Mouse (Mus musculus): ENCODE measurements around the gene Ypel4. TPM values are rescaled to one million over a fixed set of nuclear protein-coding genes. Genes with fewer than 3 reads are reported as not detected.

Gene Ypel4
- 20.5 and 21.4 TPM in 2 replicates for polyA plus RNA-seq (2016; fragmentation: Nextera tagmentation; extraction: Ambion mirVana)

- Histone ChIP-seq H3K4me1 (peaks cover 40% of the 10 kb centered on the region), H3K27ac (peak within 1 kb of the TSS; percentile 28), H3K9ac (peak within 1 kb of the TSS; percentile 70), H3K4me2 (replicated peaks) (peak within 1 kb of the TSS; percentile 58), H3K36me3 (no peaks in the 10 kb centered on the region), H3K9me3 (no peaks in the 10 kb centered on the region), H3K27me3 (replicated peaks) (no peaks in the 10 kb centered on the region), H3K4me3 (peak within 1 kb of the TSS; percentile 43)
- 3% methylated on average over 8 of the region's 8 CpGs for WGBS
- peak; percentile 66 for ATAC-seq (ENCODE audit: low FRiP score, low read depth)
Measured at GRCm38 (mm10) chr2:84733579-84734300, at the start of gene Ypel4. Gene Ypel4, plus strand, starts transcription at chr2:84734058.

GRCm38 (mm10) chr2:84688080-84688844 lies 45.6 kb upstream of the Ypel4 start:
- no peaks in the 10 kb centered on the region for H3K27me3 ChIP-seq (replicated peaks)
- no peaks in the 10 kb centered on the region for H3K9me3 ChIP-seq
- no peak overlapping the region for H3K27ac ChIP-seq
- peaks cover 84% of the 10 kb centered on the region for H3K36me3 ChIP-seq
- no peak for ATAC-seq (ENCODE audit: low FRiP score, low read depth)
- H3K4me3 ChIP-seq: no peak overlapping the region
- no peak overlapping the region for H3K9ac ChIP-seq
- no peak overlapping the region for H3K4me2 ChIP-seq (replicated peaks)
- H3K4me1 ChIP-seq: no peaks in the 10 kb centered on the region
- WGBS: 83% methylated on average over 2 of the region's 2 CpGs

- 91% methylated on average over 12 of the region's 12 CpGs for WGBS
- Histone ChIP-seq H3K9ac (no peak overlapping the region), H3K4me2 (replicated peaks) (no peak overlapping the region), H3K4me1 (no peaks in the 10 kb centered on the region), H3K27ac (no peak overlapping the region), H3K9me3 (no peaks in the 10 kb centered on the region), H3K36me3 (peaks cover 89% of the 10 kb centered on the region), H3K27me3 (replicated peaks) (no peaks in the 10 kb centered on the region), H3K4me3 (no peak overlapping the region)
- ATAC-seq (ENCODE audit: low FRiP score, low read depth): no peak
Measured at GRCm38 (mm10) chr2:84690050-84690449, 43.8 kb upstream of the Ypel4 start.

GRCm38 (mm10) chr2:84695007-84695695 lies 38.7 kb upstream of the Ypel4 start:
- Histone ChIP-seq H3K36me3 (peaks cover 62% of the 10 kb centered on the region), H3K4me1 (no peaks in the 10 kb centered on the region), H3K9me3 (no peaks in the 10 kb centered on the region), H3K9ac (no peak overlapping the region), H3K27ac (no peak overlapping the region), H3K4me3 (no peak overlapping the region), H3K27me3 (replicated peaks) (no peaks in the 10 kb centered on the region), H3K4me2 (replicated peaks) (no peak overlapping the region)
- WGBS: 91% methylated on average over 5 of the region's 5 CpGs
- ATAC-seq (ENCODE audit: low FRiP score, low read depth): no peak

- ATAC-seq (ENCODE audit: low FRiP score, low read depth): no peak
- Histone ChIP-seq H3K27ac (no peak overlapping the region), H3K4me1 (peaks cover 9% of the 10 kb centered on the region; the same call in 1 of the 2 replicates), H3K27me3 (replicated peaks) (no peaks in the 10 kb centered on the region), H3K4me3 (no peak overlapping the region), H3K9ac (no peak overlapping the region), H3K9me3 (no peaks in the 10 kb centered on the region), H3K4me2 (replicated peaks) (no peak overlapping the region), H3K36me3 (peaks cover 15% of the 10 kb centered on the region; the same call in 1 of the 2 replicates)
- 92% methylated on average over 1 of the region's 1 CpGs for WGBS
Measured at GRCm38 (mm10) chr2:84703497-84703896, 30.4 kb upstream of the Ypel4 start.

GRCm38 (mm10) chr2:84704329-84704728 lies 29.5 kb upstream of the Ypel4 start:
- 84% methylated on average over 5 of the region's 5 CpGs for WGBS
- no peaks in the 10 kb centered on the region for H3K27me3 ChIP-seq (replicated peaks)
- no peak overlapping the region for H3K9ac ChIP-seq
- no peak overlapping the region for H3K4me2 ChIP-seq (replicated peaks)
- no peak for ATAC-seq (ENCODE audit: low FRiP score, low read depth)
- no peak overlapping the region for H3K4me3 ChIP-seq
- peaks cover 11% of the 10 kb centered on the region; the same call in 1 of the 2 replicates for H3K36me3 ChIP-seq
- H3K4me1 ChIP-seq: peaks cover 9% of the 10 kb centered on the region; the same call in 1 of the 2 replicates
- H3K9me3 ChIP-seq: no peaks in the 10 kb centered on the region
- no peak overlapping the region for H3K27ac ChIP-seq

GRCm38 (mm10) chr2:84705295-84705694 lies 28.6 kb upstream of the Ypel4 start:
- no peak overlapping the region for H3K27ac ChIP-seq
- 88% methylated on average over 1 of the region's 1 CpGs for WGBS

GRCm38 (mm10) chr2:84707523-84707922 lies 26.3 kb upstream of the Ypel4 start:
- peaks cover 9% of the 10 kb centered on the region for H3K4me1 ChIP-seq
- no peak overlapping the region; the same call in 1 of the 2 replicates for H3K4me2 ChIP-seq (replicated peaks)
- no peak overlapping the region for H3K9ac ChIP-seq
- 17% methylated on average over 1 of the region's 1 CpGs for WGBS
- no peak overlapping the region for H3K4me3 ChIP-seq
- H3K27ac ChIP-seq: no peak overlapping the region
- H3K27me3 ChIP-seq (replicated peaks): no peaks in the 10 kb centered on the region
- H3K36me3 ChIP-seq: peaks cover 16% of the 10 kb centered on the region
- no peaks in the 10 kb centered on the region for H3K9me3 ChIP-seq
- no peak for ATAC-seq (ENCODE audit: low FRiP score, low read depth)

More at GRCm38 (mm10) chr2:84705295-84705694, 28.6 kb upstream of the Ypel4 start:
- Histone ChIP-seq H3K4me3 (no peak overlapping the region), H3K4me1 (peaks cover 9% of the 10 kb centered on the region; the same call in 1 of the 2 replicates), H3K9me3 (no peaks in the 10 kb centered on the region), H3K9ac (no peak overlapping the region), H3K36me3 (peaks cover 14% of the 10 kb centered on the region), H3K4me2 (replicated peaks) (no peak overlapping the region), H3K27me3 (replicated peaks) (no peaks in the 10 kb centered on the region)
- no peak for ATAC-seq (ENCODE audit: low FRiP score, low read depth)

GRCm38 (mm10) chr2:84711898-84712297 lies 22.0 kb upstream of the Ypel4 start:
- Histone ChIP-seq H3K4me2 (replicated peaks) (no peak overlapping the region), H3K4me3 (no peak overlapping the region), H3K27ac (no peak overlapping the region), H3K9ac (no peak overlapping the region), H3K36me3 (peaks cover 13% of the 10 kb centered on the region), H3K27me3 (replicated peaks) (no peaks in the 10 kb centered on the region), H3K4me1 (peaks cover 20% of the 10 kb centered on the region), H3K9me3 (no peaks in the 10 kb centered on the region)
- WGBS: 91% methylated on average over 2 of the region's 2 CpGs
- ATAC-seq (ENCODE audit: low FRiP score, low read depth): no peak

- Histone ChIP-seq H3K36me3 (peaks cover 13% of the 10 kb centered on the region), H3K4me1 (peaks cover 13% of the 10 kb centered on the region), H3K9ac (peak overlapping the region; percentile 94), H3K4me3 (peak overlapping the region; percentile 89), H3K27ac (peak overlapping the region; percentile 94), H3K27me3 (replicated peaks) (no peaks in the 10 kb centered on the region), H3K4me2 (replicated peaks) (peak overlapping the region; percentile 84), H3K9me3 (no peaks in the 10 kb centered on the region)
- ATAC-seq (ENCODE audit: low FRiP score, low read depth): peak; percentile 15
- under 1% methylated on average over 26 of the region's 26 CpGs for WGBS
Measured at GRCm38 (mm10) chr2:84714422-84714810, 19.4 kb upstream of the Ypel4 start.

- Histone ChIP-seq H3K4me3 (peak within 1 kb of the TSS; percentile 89), H3K9ac (peak within 1 kb of the TSS; percentile 94), H3K9me3 (no peaks in the 10 kb centered on the region), H3K4me1 (peaks cover 13% of the 10 kb centered on the region), H3K4me2 (replicated peaks) (peak within 1 kb of the TSS; percentile 84), H3K36me3 (peaks cover 10% of the 10 kb centered on the region), H3K27ac (peak within 1 kb of the TSS; percentile 94), H3K27me3 (replicated peaks) (no peaks in the 10 kb centered on the region)
- ATAC-seq (ENCODE audit: low FRiP score, low read depth): peak; percentile 97
- under 1% methylated on average over 107 of the region's 107 CpGs for WGBS
Measured at GRCm38 (mm10) chr2:84714811-84715561, 18.9 kb upstream of the Ypel4 start, which contains the start of gene Zdhhc5. Gene Zdhhc5, minus strand, starts transcription at chr2:84715180.

All from neural tube, embryonic 12.5 days (tissue).